Mouse (Mus musculus): ENCODE measurements around the gene Rab44. TPM values are rescaled to one million over a fixed set of nuclear protein-coding genes. Genes with fewer than 3 reads are reported as not detected.

Rab44 gene
- polyA plus RNA-seq, 1 experiment from 2014 or later = 0.30 TPM

Other genes with a start within 250 kb of the Rab44 start
- gene 4930539E08Rik, start 198.8 kb upstream of the Rab44 start, polyA plus RNA-seq (2016; fragmentation: Nextera tagmentation; extraction: Ambion mirVana) = 0.09 and 0.38 TPM in 2 replicates
- gene Pxt1, start 170.3 kb upstream of the Rab44 start, polyA plus RNA-seq (2016; fragmentation: Nextera tagmentation; extraction: Ambion mirVana) = not detected in 2 replicates
- gene Kctd20, start 162.2 kb upstream of the Rab44 start, polyA plus RNA-seq (2016; fragmentation: Nextera tagmentation; extraction: Ambion mirVana) = 115 and 117 TPM in 2 replicates
- 148 and 157 TPM in 2 replicates for gene Stk38, start 106.2 kb upstream of the Rab44 start, polyA plus RNA-seq (2016; fragmentation: Nextera tagmentation; extraction: Ambion mirVana)
- gene Srsf3, start 81.5 kb upstream of the Rab44 start, polyA plus RNA-seq (2016; fragmentation: Nextera tagmentation; extraction: Ambion mirVana) = 642 and 679 TPM in 2 replicates
- 34.8 and 41.6 TPM in 2 replicates for gene Cdkn1a, start 23.2 kb upstream of the Rab44 start, polyA plus RNA-seq (2016; fragmentation: Nextera tagmentation; extraction: Ambion mirVana)
- 7.0 and 7.7 TPM in 2 replicates for gene Cpne5, start 124.0 kb downstream of the Rab44 start, polyA plus RNA-seq (2016; fragmentation: Nextera tagmentation; extraction: Ambion mirVana)
- gene Ppil1, start 150.0 kb downstream of the Rab44 start, polyA plus RNA-seq (2016; fragmentation: Nextera tagmentation; extraction: Ambion mirVana) = 117 and 125 TPM in 2 replicates
- 74.8 and 75.3 TPM in 2 replicates for gene BC004004, start 154.6 kb downstream of the Rab44 start, polyA plus RNA-seq (2016; fragmentation: Nextera tagmentation; extraction: Ambion mirVana)
- 1.2 and 1.3 TPM in 2 replicates for gene Pi16, start 203.5 kb downstream of the Rab44 start, polyA plus RNA-seq (2016; fragmentation: Nextera tagmentation; extraction: Ambion mirVana)
- gene Mtch1, start 233.8 kb downstream of the Rab44 start, polyA plus RNA-seq (2016; fragmentation: Nextera tagmentation; extraction: Ambion mirVana) = 468 and 479 TPM in 2 replicates
- gene Fgd2, start 246.8 kb downstream of the Rab44 start, polyA plus RNA-seq (2016; fragmentation: Nextera tagmentation; extraction: Ambion mirVana) = 3.7 and 4.2 TPM in 2 replicates